Mouse (Mus musculus) G1E (cell line): ENCODE measurements around the gene Mcur1.

Source experiments
- CTCF ChIP-seq: IDR thresholded peaks from 2 replicates; pipeline ENCODE4 v1.5.1; 2012; ENCODE audit warnings: low read depth, low read length, inconsistent platforms, mixed read lengths
- GATA1 ChIP-seq: IDR thresholded peaks from 2 replicates; pipeline ENCODE4 v1.6.1; 2012; ENCODE audit warnings: borderline replicate concordance, low read length, inconsistent platforms, mixed read lengths
- POLR2AphosphoS5 ChIP-seq: IDR thresholded peaks from 2 replicates; pipeline ENCODE4 v1.6.1; 2012; ENCODE audit warnings: low read depth, low read length, inconsistent platforms; ENCODE audit not compliant: insufficient replicate concordance
- TAL1 ChIP-seq: conservative IDR thresholded peaks from 2 replicates; pipeline ENCODE4 v1.6.1; 2012; ENCODE audit warnings: low read depth, low read length, inconsistent platforms, mixed read lengths

- TF ChIP-seq TAL1 (no peak), CTCF (no peak), POLR2AphosphoS5 (no peak), GATA1 (no peak)
These were observed 45.0 kb downstream of the Mcur1 start for GRCm38 (mm10) chr13:43514950-43515358.
